Mouse (Mus musculus): Measurements from ENCODE around the gene Rhoq. TPM values are rescaled to one million over a fixed set of nuclear protein-coding genes. Genes with fewer than 3 reads are reported as not detected.

The Rhoq gene
- polyA plus RNA-seq, 1 experiment from 2014 or later = 13.1 TPM

- Histone ChIP-seq H3K4me1 (peaks cover 21% of the 10 kb centered on the region), H3K4me3 (no peak overlapping the region), H3K27ac (replicated peaks) (no peak overlapping the region), H3K27me3 (replicated peaks; ENCODE audit: low read depth, poor library complexity, severe bottlenecking) (no peaks in the 10 kb centered on the region), H3K36me3 (replicated peaks) (peaks cover 52% of the 10 kb centered on the region), H3K9me3 (no peaks in the 10 kb centered on the region)
- no peak for DNase-seq (ENCODE audit: low spot score)
- WGBS = 90% methylated on average over 1 of the region's 1 CpGs
Measured at GRCm38 (mm10) chr17:86981205-86981604, 18.3 kb downstream of the Rhoq start.

GRCm38 (mm10) chr17:86981701-86982100 lies 18.8 kb downstream of the Rhoq start:
- H3K36me3 ChIP-seq (replicated peaks) = peaks cover 49% of the 10 kb centered on the region
- 96% methylated on average over 2 of the region's 2 CpGs for WGBS
- H3K4me3 ChIP-seq = no peak overlapping the region
- H3K27me3 ChIP-seq (replicated peaks; ENCODE audit: low read depth, poor library complexity, severe bottlenecking) = no peaks in the 10 kb centered on the region
- H3K27ac ChIP-seq (replicated peaks) = no peak overlapping the region
- peaks cover 26% of the 10 kb centered on the region for H3K4me1 ChIP-seq
- no peaks in the 10 kb centered on the region for H3K9me3 ChIP-seq
- no peak for DNase-seq (ENCODE audit: low spot score)

GRCm38 (mm10) chr17:86982497-86982896 lies 19.6 kb downstream of the Rhoq start:
- H3K27me3 ChIP-seq (replicated peaks; ENCODE audit: low read depth, poor library complexity, severe bottlenecking) = no peaks in the 10 kb centered on the region
- WGBS = 75% methylated on average over 9 of the region's 9 CpGs
- H3K27ac ChIP-seq (replicated peaks) = no peak overlapping the region
- no peaks in the 10 kb centered on the region for H3K9me3 ChIP-seq
- peaks cover 34% of the 10 kb centered on the region for H3K4me1 ChIP-seq
- no peak for DNase-seq (ENCODE audit: low spot score)
- H3K4me3 ChIP-seq = no peak overlapping the region
- peaks cover 49% of the 10 kb centered on the region for H3K36me3 ChIP-seq (replicated peaks)

- peak; percentile 58 for DNase-seq (ENCODE audit: low spot score)
- Histone ChIP-seq H3K4me3 (peak overlapping the region; percentile 34; the same call in 1 of the 2 replicates), H3K27me3 (replicated peaks; ENCODE audit: low read depth, poor library complexity, severe bottlenecking) (no peaks in the 10 kb centered on the region), H3K4me1 (peaks cover 42% of the 10 kb centered on the region), H3K36me3 (replicated peaks) (peaks cover 24% of the 10 kb centered on the region), H3K9me3 (no peaks in the 10 kb centered on the region), H3K27ac (replicated peaks) (peak overlapping the region; percentile 51; the same call in 1 of the 2 replicates)
- 49% methylated on average over 17 of the region's 17 CpGs for WGBS
Measured at GRCm38 (mm10) chr17:86986449-86987138, 23.7 kb downstream of the Rhoq start.

- H3K4me3 ChIP-seq = no peak overlapping the region
- peaks cover 42% of the 10 kb centered on the region for H3K4me1 ChIP-seq
- WGBS = 89% methylated on average over 5 of the region's 5 CpGs
- peaks cover 11% of the 10 kb centered on the region for H3K36me3 ChIP-seq (replicated peaks)
- no peak for DNase-seq (ENCODE audit: low spot score)
- no peaks in the 10 kb centered on the region for H3K9me3 ChIP-seq
- H3K27ac ChIP-seq (replicated peaks) = no peak overlapping the region
- H3K27me3 ChIP-seq (replicated peaks; ENCODE audit: low read depth, poor library complexity, severe bottlenecking) = no peaks in the 10 kb centered on the region
Measured at GRCm38 (mm10) chr17:86988161-86988560, 25.3 kb downstream of the Rhoq start.

GRCm38 (mm10) chr17:86988601-86989184 lies 25.8 kb downstream of the Rhoq start:
- Histone ChIP-seq H3K27ac (replicated peaks) (no peak overlapping the region), H3K4me1 (peaks cover 42% of the 10 kb centered on the region), H3K4me3 (no peak overlapping the region), H3K27me3 (replicated peaks; ENCODE audit: low read depth, poor library complexity, severe bottlenecking) (no peaks in the 10 kb centered on the region), H3K9me3 (no peaks in the 10 kb centered on the region), H3K36me3 (replicated peaks) (peaks cover 6% of the 10 kb centered on the region; the same call in 1 of the 2 replicates)
- 75% methylated on average over 6 of the region's 6 CpGs for WGBS
- DNase-seq (ENCODE audit: low spot score) = no peak

- DNase-seq (ENCODE audit: low spot score) = no peak
- H3K27me3 ChIP-seq (replicated peaks; ENCODE audit: low read depth, poor library complexity, severe bottlenecking) = no peaks in the 10 kb centered on the region
- WGBS = 91% methylated on average over 8 of the region's 8 CpGs
- H3K36me3 ChIP-seq (replicated peaks) = 0 out of 2 replicates have a peak, but pooled peaks cover 7% of the 10 kb centered on the region
- no peak overlapping the region for H3K27ac ChIP-seq (replicated peaks)
- H3K9me3 ChIP-seq = no peaks in the 10 kb centered on the region
- H3K4me1 ChIP-seq = peaks cover 19% of the 10 kb centered on the region
- no peak overlapping the region for H3K4me3 ChIP-seq
Measured at GRCm38 (mm10) chr17:86991306-86991705, 28.4 kb downstream of the Rhoq start.

GRCm38 (mm10) chr17:86997323-86997722 lies 34.4 kb downstream of the Rhoq start:
- Histone ChIP-seq H3K27ac (replicated peaks) (no peak overlapping the region), H3K27me3 (replicated peaks; ENCODE audit: low read depth, poor library complexity, severe bottlenecking) (no peaks in the 10 kb centered on the region), H3K36me3 (replicated peaks) (peaks cover 36% of the 10 kb centered on the region), H3K4me1 (no peaks in the 10 kb centered on the region), H3K9me3 (no peaks in the 10 kb centered on the region), H3K4me3 (no peak overlapping the region)
- WGBS = 93% methylated on average over 6 of the region's 6 CpGs
- no peak for DNase-seq (ENCODE audit: low spot score)

- Histone ChIP-seq H3K4me3 (no peak overlapping the region), H3K36me3 (replicated peaks) (peaks cover 26% of the 10 kb centered on the region), H3K4me1 (no peaks in the 10 kb centered on the region), H3K27ac (replicated peaks) (no peak overlapping the region), H3K27me3 (replicated peaks; ENCODE audit: low read depth, poor library complexity, severe bottlenecking) (no peaks in the 10 kb centered on the region), H3K9me3 (no peaks in the 10 kb centered on the region; the same call in 1 of the 2 replicates)
- 86% methylated on average over 3 of the region's 3 CpGs for WGBS
- DNase-seq (ENCODE audit: low spot score) = no peak
Measured at GRCm38 (mm10) chr17:87008950-87009349, 46.1 kb downstream of the Rhoq start.

GRCm38 (mm10) chr17:87011301-87012019 lies 48.6 kb downstream of the Rhoq start:
- H3K4me3 ChIP-seq = no peak overlapping the region
- 94% methylated on average over 13 of the region's 13 CpGs for WGBS
- H3K4me1 ChIP-seq = no peaks in the 10 kb centered on the region
- no peak for DNase-seq (ENCODE audit: low spot score)
- no peak overlapping the region for H3K27ac ChIP-seq (replicated peaks)
- H3K9me3 ChIP-seq = no peaks in the 10 kb centered on the region; the same call in 1 of the 2 replicates
- no peaks in the 10 kb centered on the region for H3K27me3 ChIP-seq (replicated peaks; ENCODE audit: low read depth, poor library complexity, severe bottlenecking)
- H3K36me3 ChIP-seq (replicated peaks) = peaks cover 34% of the 10 kb centered on the region

- no peaks in the 10 kb centered on the region for H3K9me3 ChIP-seq
- 92% methylated on average over 5 of the region's 5 CpGs for WGBS
- H3K36me3 ChIP-seq (replicated peaks) = peaks cover 45% of the 10 kb centered on the region
Measured at GRCm38 (mm10) chr17:87019692-87020091, 56.8 kb downstream of the Rhoq start.

GRCm38 (mm10) chr17:87024491-87025242 lies 61.8 kb downstream of the Rhoq start:
- peak overlapping the region; percentile 86 for H3K27ac ChIP-seq (replicated peaks)
- 1% methylated on average over 55 of the region's 55 CpGs for WGBS
- no peaks in the 10 kb centered on the region for H3K27me3 ChIP-seq (replicated peaks; ENCODE audit: low read depth, poor library complexity, severe bottlenecking)
- H3K4me1 ChIP-seq = peaks cover 22% of the 10 kb centered on the region
- H3K4me3 ChIP-seq = peak overlapping the region; percentile 97
- DNase-seq (ENCODE audit: low spot score) = no peak
- H3K9me3 ChIP-seq = no peaks in the 10 kb centered on the region
- H3K36me3 ChIP-seq (replicated peaks) = peaks cover 24% of the 10 kb centered on the region

More at GRCm38 (mm10) chr17:87019692-87020091, 56.8 kb downstream of the Rhoq start:
- H3K27me3 ChIP-seq (replicated peaks; ENCODE audit: low read depth, poor library complexity, severe bottlenecking) = no peaks in the 10 kb centered on the region
- no peak for DNase-seq (ENCODE audit: low spot score)
- no peak overlapping the region for H3K4me3 ChIP-seq
- no peak overlapping the region for H3K27ac ChIP-seq (replicated peaks)
- H3K4me1 ChIP-seq = peaks cover 11% of the 10 kb centered on the region; the same call in 1 of the 2 replicates
